8 mouse cellular contexts compared by ENCODE assay signal in genomic region chr2:104029074-104029473, GRCm38 (mm10). TPM values are rescaled to one million over a fixed set of nuclear protein-coding genes. Genes with fewer than 3 reads are reported as not detected.
DNase-seq lines count a peak whose midpoint lies in the region; ATAC-seq and TF ChIP-seq lines count a peak whose summit lies in the region.

No protein-coding gene starts in this region.

- H3K4me2 ChIP-seq in limb, embryonic 13.5 days (replicated peaks), result peak overlapping the region; percentile 85
- H3K4me2 ChIP-seq in neural tube, embryonic 15.5 days, result peak overlapping the region; percentile 86

- H3K9ac ChIP-seq in limb, embryonic 13.5 days, result peak overlapping the region; percentile 97; the same call in 1 of the 2 replicates
- H3K9ac ChIP-seq in neural tube, embryonic 15.5 days (replicated peaks), result peak overlapping the region; percentile 77; the same call in 1 of the 2 replicates

- H3K27ac ChIP-seq in left cerebral cortex, adult 2 months, result no peak overlapping the region
- H3K27ac ChIP-seq in limb, embryonic 13.5 days, result no peak overlapping the region
- no peak overlapping the region for H3K27ac ChIP-seq in neural tube, embryonic 15.5 days (replicated peaks)

- no peaks in the 10 kb centered on the region for H3K9me3 ChIP-seq in limb, embryonic 13.5 days
- H3K9me3 ChIP-seq in neural tube, embryonic 15.5 days (replicated peaks), result no peaks in the 10 kb centered on the region

- H3K27me3 ChIP-seq in limb, embryonic 13.5 days, result no peaks in the 10 kb centered on the region
- no peaks in the 10 kb centered on the region for H3K27me3 ChIP-seq in neural tube, embryonic 15.5 days (replicated peaks)

- DNase-seq in left cerebral cortex, adult 2 months (ENCODE audit: extremely low spot score in 1 of 2, low spot score in 2 of 2), result no peak
- no peak for DNase-seq in left cerebral cortex, adult 18-20 months (ENCODE audit: low spot score in 2 of 2)
- no peak for DNase-seq in yolk sac, embryonic 10.5 days (ENCODE audit: low spot score)
- no peak for DNase-seq in B cell, adult 2 months
- DNase-seq in left cerebral cortex, adult 11 months (ENCODE audit: low spot score), result no peak

- intact Hi-C loops in left cerebral cortex, adult 2 months (cut with DNase I), result no loop called here

- WGBS in limb, embryonic 13.5 days, result 78% methylated on average over 2 of the region's 2 CpGs
- WGBS in neural tube, embryonic 15.5 days, result 79% methylated on average over 2 of the region's 2 CpGs

- H3K4me1 ChIP-seq in limb, embryonic 13.5 days, result peaks cover 22% of the 10 kb centered on the region
- H3K4me1 ChIP-seq in neural tube, embryonic 15.5 days, result peaks cover 28% of the 10 kb centered on the region

- ATAC-seq in erythroid progenitor cell, adult 5-6 weeks (replicated peaks; ENCODE audit: low FRiP score, poor library complexity, severe bottlenecking), result peak; percentile 57
- ATAC-seq in limb, embryonic 13.5 days (ENCODE audit: low FRiP score, low read depth), result no peak
- ATAC-seq in neural tube, embryonic 15.5 days (ENCODE audit: low FRiP score), result no peak

- TF ChIP-seq CTCF in left cerebral cortex, adult 2 months (IDR thresholded peaks at IDR 0.05), result no peak

- peaks cover 14% of the 10 kb centered on the region for H3K36me3 ChIP-seq in limb, embryonic 13.5 days
- peaks cover 9% of the 10 kb centered on the region for H3K36me3 ChIP-seq in neural tube, embryonic 15.5 days

- peak overlapping the region; percentile 95 for H3K4me3 ChIP-seq in left cerebral cortex, adult 2 months
- peak overlapping the region; percentile 97 for H3K4me3 ChIP-seq in limb, embryonic 13.5 days
- peak overlapping the region; percentile 82 for H3K4me3 ChIP-seq in neural tube, embryonic 15.5 days (replicated peaks)

RNA-seq across cellular contexts. Expression of gene 4931422A03Rik, which starts 0.9 kb away (rescaled TPM):
- total RNA-seq in left cerebral cortex, adult 2 months (2021), result not detected
- not detected for total RNA-seq in left cerebral cortex, adult 18-20 months (2021)
- total RNA-seq in erythroid progenitor cell, adult 5-6 weeks (2015; ENCODE audit: low replicate concordance), result 5.8 TPM in 1 of 2 replicates, not detected in the other
- not detected in 2 replicates for total RNA-seq in erythroid progenitor cell, adult 5-6 weeks (2017; ENCODE audit: low replicate concordance)
- polyA plus RNA-seq in limb, embryonic 13.5 days (2015; fragmentation: Nextera tagmentation; extraction: Ambion mirVana), result 2.3 and 2.9 TPM in 2 replicates
- polyA plus RNA-seq in neural tube, embryonic 15.5 days (2015; fragmentation: Nextera tagmentation; extraction: Ambion mirVana), result 2.5 and 3.1 TPM in 2 replicates

RNA-seq across cellular contexts. Expression of gene Fbxo3, which starts 1.6 kb away (rescaled TPM):
- total RNA-seq in left cerebral cortex, adult 2 months (2021), result 10 to 100 TPM; 55.4 to 59.7 TPM
- 10 to 100 TPM; 58.5 to 59.6 TPM for total RNA-seq in left cerebral cortex, adult 18-20 months (2021)
- total RNA-seq in erythroid progenitor cell, adult 5-6 weeks (2015; ENCODE audit: low replicate concordance), result 84.3 and 95.2 TPM in 2 replicates
- total RNA-seq in erythroid progenitor cell, adult 5-6 weeks (2017; ENCODE audit: low replicate concordance), result 96.8 and 101 TPM in 2 replicates
- 55.5 and 56.6 TPM in 2 replicates for polyA plus RNA-seq in limb, embryonic 13.5 days (2015; fragmentation: Nextera tagmentation; extraction: Ambion mirVana)
- 70.0 and 70.9 TPM in 2 replicates for polyA plus RNA-seq in neural tube, embryonic 15.5 days (2015; fragmentation: Nextera tagmentation; extraction: Ambion mirVana)

RNA-seq across cellular contexts. Expression of gene Gm10912, which starts 36.6 kb away (rescaled TPM):
- under 1 TPM; 0.54 to 0.68 TPM for total RNA-seq in left cerebral cortex, adult 2 months (2021)
- total RNA-seq in left cerebral cortex, adult 18-20 months (2021), result under 1 TPM; 0.21 to 0.44 TPM
- 0.84 and 4.7 TPM in 2 replicates for total RNA-seq in erythroid progenitor cell, adult 5-6 weeks (2015; ENCODE audit: low replicate concordance)
- 2.1 TPM in 1 of 2 replicates, not detected in the other for total RNA-seq in erythroid progenitor cell, adult 5-6 weeks (2017; ENCODE audit: low replicate concordance)
- polyA plus RNA-seq in limb, embryonic 13.5 days (2015; fragmentation: Nextera tagmentation; extraction: Ambion mirVana), result 0.14 TPM in 1 of 2 replicates, not detected in the other
- not detected in 2 replicates for polyA plus RNA-seq in neural tube, embryonic 15.5 days (2015; fragmentation: Nextera tagmentation; extraction: Ambion mirVana)

RNA-seq across cellular contexts. Expression of gene Gm10799, which starts 39.3 kb away (rescaled TPM):
- total RNA-seq in left cerebral cortex, adult 2 months (2021), result not detected
- not detected for total RNA-seq in left cerebral cortex, adult 18-20 months (2021)
- not detected in 2 replicates for total RNA-seq in erythroid progenitor cell, adult 5-6 weeks (2015; ENCODE audit: low replicate concordance)
- not detected in 2 replicates for total RNA-seq in erythroid progenitor cell, adult 5-6 weeks (2017; ENCODE audit: low replicate concordance)
- polyA plus RNA-seq in limb, embryonic 13.5 days (2015; fragmentation: Nextera tagmentation; extraction: Ambion mirVana), result not detected in 2 replicates
- not detected in 2 replicates for polyA plus RNA-seq in neural tube, embryonic 15.5 days (2015; fragmentation: Nextera tagmentation; extraction: Ambion mirVana)

RNA-seq across cellular contexts. Expression of gene Cd59b, which starts 40.6 kb away (rescaled TPM):
- 1 to 10 TPM in 1 of 2 experiments, under 1 TPM in 1; 0.63 to 1.2 TPM for total RNA-seq in left cerebral cortex, adult 2 months (2021)
- 1 to 10 TPM in 1 of 2 experiments, under 1 TPM in 1; 0.91 to 2.2 TPM for total RNA-seq in left cerebral cortex, adult 18-20 months (2021)
- 18.4 and 42.8 TPM in 2 replicates for total RNA-seq in erythroid progenitor cell, adult 5-6 weeks (2015; ENCODE audit: low replicate concordance)
- 15.4 and 29.4 TPM in 2 replicates for total RNA-seq in erythroid progenitor cell, adult 5-6 weeks (2017; ENCODE audit: low replicate concordance)
- 3.7 and 5.8 TPM in 2 replicates for polyA plus RNA-seq in limb, embryonic 13.5 days (2015; fragmentation: Nextera tagmentation; extraction: Ambion mirVana)
- 3.8 and 4.2 TPM in 2 replicates for polyA plus RNA-seq in neural tube, embryonic 15.5 days (2015; fragmentation: Nextera tagmentation; extraction: Ambion mirVana)
